Mouse (Mus musculus): ENCODE results near the gene Ttc23. TPM values are rescaled to one million over a fixed set of nuclear protein-coding genes. Genes with fewer than 3 reads are reported as not detected.

Gene Ttc23
- polyA plus RNA-seq, 1 experiment from 2014 or later = 18.6 TPM

- in situ Hi-C loops (cut with MboI; ENCODE audit: low pct_unique_long_range_greater_than_20kb) = loop anchor here (25.0 kb wide), 1 partner anchor 519 kb away; no protein-coding TSS in a partner anchor
- DNase-seq (ENCODE audit: low read depth, low spot score) = no peak
- CTCF ChIA-PET = interaction anchor here (1.0 to 2.5 kb wide), 6 partner anchors 9 to 84 kb away, joined by 3 to 16 read pairs (median 4); no protein-coding TSS in a partner anchor
- H3K27me3 ChIP-seq = no peaks in the 10 kb centered on the region
- POLR2A ChIA-PET = no interaction called here
- no peak for ATAC-seq
- TF ChIP-seq CTCF (IDR thresholded peaks at IDR 0.05) = no peak
Measured at GRCm38 (mm10) chr7:67756636-67757035, 109.4 kb downstream of the Ttc23 start.

GRCm38 (mm10) chr7:67758506-67758857 lies 111.3 kb downstream of the Ttc23 start:
- no peak for ATAC-seq
- H3K27me3 ChIP-seq = peaks cover 5% of the 10 kb centered on the region
- TF ChIP-seq CTCF (IDR thresholded peaks at IDR 0.05) = no peak
- in situ Hi-C loops (cut with MboI; ENCODE audit: low pct_unique_long_range_greater_than_20kb) = loop anchor here (25.0 kb wide), 1 partner anchor 521 kb away; no protein-coding TSS in a partner anchor
- POLR2A ChIA-PET = interaction anchor here (0.6 to 1.8 kb wide), 5 partner anchors 10 to 524 kb away, joined by 3 to 6 read pairs (median 3); partner anchors contain the start of gene Lrrc28
- DNase-seq (ENCODE audit: low read depth, low spot score) = no peak
- CTCF ChIA-PET = interaction anchor here (1.0 to 2.8 kb wide), 10 partner anchors 8 to 104 kb away, joined by 3 to 43 read pairs (median 8); no protein-coding TSS in a partner anchor

GRCm38 (mm10) chr7:67758858-67759628 lies 111.8 kb downstream of the Ttc23 start:
- CTCF ChIA-PET = interaction anchor here (0.7 to 2.8 kb wide), 23 partner anchors 8 to 127 kb away, joined by 3 to 43 read pairs (median 4); no protein-coding TSS in a partner anchor
- no peak for TF ChIP-seq CTCF (IDR thresholded peaks at IDR 0.05)
- peaks cover 5% of the 10 kb centered on the region for H3K27me3 ChIP-seq
- in situ Hi-C loops (cut with MboI; ENCODE audit: low pct_unique_long_range_greater_than_20kb) = loop anchor here (25.0 kb wide), 1 partner anchor 522 kb away; no protein-coding TSS in a partner anchor
- DNase-seq (ENCODE audit: low read depth, low spot score) (peak; percentile 42), ATAC-seq (peak; percentile 74)
- POLR2A ChIA-PET = interaction anchor here (0.8 to 1.8 kb wide), 5 partner anchors 11 to 114 kb away, joined by 3 to 6 read pairs (median 3); partner anchors contain the start of gene Lrrc28

- in situ Hi-C loops (cut with MboI; ENCODE audit: low pct_unique_long_range_greater_than_20kb) = loop anchor here (25.0 kb wide), 1 partner anchor 522 kb away; no protein-coding TSS in a partner anchor
- peak; percentile 100 for TF ChIP-seq CTCF (IDR thresholded peaks at IDR 0.05)
- CTCF ChIA-PET = interaction anchor here (0.7 to 2.8 kb wide), 25 partner anchors 9 to 128 kb away, joined by 3 to 43 read pairs (median 4); no protein-coding TSS in a partner anchor
Measured at GRCm38 (mm10) chr7:67759629-67759995, 112.4 kb downstream of the Ttc23 start, which contains the start of gene Synm. Synm (minus strand) TSS chr7:67759742.

GRCm38 (mm10) chr7:67763625-67764024 lies 116.4 kb downstream of the Ttc23 start:
- DNase-seq (ENCODE audit: low read depth, low spot score) = no peak
- peaks cover 5% of the 10 kb centered on the region for H3K27me3 ChIP-seq
- in situ Hi-C loops (cut with MboI; ENCODE audit: low pct_unique_long_range_greater_than_20kb) = loop anchor here (25.0 kb wide), 1 partner anchor 526 kb away; no protein-coding TSS in a partner anchor
- ChIA-PET POLR2A (no interaction called here), CTCF (interaction anchor here (1.3 to 2.5 kb wide), 3 partner anchors 90 to 101 kb away, joined by 3 to 8 read pairs (median 4); no protein-coding TSS in a partner anchor)
- no peak for TF ChIP-seq CTCF (IDR thresholded peaks at IDR 0.05)
- ATAC-seq = no peak

More at GRCm38 (mm10) chr7:67759629-67759995, 112.4 kb downstream of the Ttc23 start, which contains the start of gene Synm:
- peak; percentile 37 for DNase-seq (ENCODE audit: low read depth, low spot score)
- POLR2A ChIA-PET = interaction anchor here (1.2 to 1.8 kb wide), 3 partner anchors 11 to 87 kb away, joined by 3 to 6 read pairs (median 5); no protein-coding TSS in a partner anchor
- peaks cover 5% of the 10 kb centered on the region for H3K27me3 ChIP-seq
- ATAC-seq = peak; percentile 92

- in situ Hi-C loops (cut with MboI; ENCODE audit: low pct_unique_long_range_greater_than_20kb) = loop anchor here (5.0 to 25.0 kb wide), 2 partner anchors 91 to 531 kb away; no protein-coding TSS in a partner anchor
- no peaks in the 10 kb centered on the region for H3K27me3 ChIP-seq
- TF ChIP-seq CTCF (IDR thresholded peaks at IDR 0.05) = no peak
- no peak for DNase-seq (ENCODE audit: low read depth, low spot score)
- ChIA-PET CTCF (no interaction called here), POLR2A (no interaction called here)
- ATAC-seq = no peak
Measured at GRCm38 (mm10) chr7:67768125-67768524, 120.9 kb downstream of the Ttc23 start.

- DNase-seq (ENCODE audit: low read depth, low spot score) (no peak), ATAC-seq (no peak)
- POLR2A ChIA-PET = interaction anchor here (0.8 kb wide), 1 partner anchor 1398 kb away, joined by 3 read pairs; no protein-coding TSS in a partner anchor
- CTCF ChIA-PET = no interaction called here
- TF ChIP-seq CTCF (IDR thresholded peaks at IDR 0.05) = no peak
- in situ Hi-C loops (cut with MboI; ENCODE audit: low pct_unique_long_range_greater_than_20kb) = loop anchor here (5.0 to 25.0 kb wide), 2 partner anchors 92 to 532 kb away; no protein-coding TSS in a partner anchor
- peaks cover under 1% of the 10 kb centered on the region for H3K27me3 ChIP-seq
Measured at GRCm38 (mm10) chr7:67769487-67769886, 122.3 kb downstream of the Ttc23 start.

GRCm38 (mm10) chr7:67772231-67772630 lies 125.0 kb downstream of the Ttc23 start:
- no peak for TF ChIP-seq CTCF (IDR thresholded peaks at IDR 0.05)
- in situ Hi-C loops (cut with MboI; ENCODE audit: low pct_unique_long_range_greater_than_20kb) = loop anchor here (25.0 kb wide), 1 partner anchor 535 kb away; no protein-coding TSS in a partner anchor
- POLR2A ChIA-PET = no interaction called here

GRCm38 (mm10) chr7:67775623-67776022 lies 128.4 kb downstream of the Ttc23 start:
- ChIA-PET CTCF (interaction anchor here (2.0 kb wide), 1 partner anchor 10 kb away, joined by 8 read pairs; no protein-coding TSS in a partner anchor), POLR2A (no interaction called here)
- in situ Hi-C loops (cut with MboI; ENCODE audit: low pct_unique_long_range_greater_than_20kb) = no loop called here
- DNase-seq (ENCODE audit: low read depth, low spot score) (no peak), ATAC-seq (no peak)
- no peak for TF ChIP-seq CTCF (IDR thresholded peaks at IDR 0.05)
- peaks cover 5% of the 10 kb centered on the region for H3K27me3 ChIP-seq

More at GRCm38 (mm10) chr7:67772231-67772630, 125.0 kb downstream of the Ttc23 start:
- ATAC-seq (no peak), DNase-seq (ENCODE audit: low read depth, low spot score) (no peak)
- H3K27me3 ChIP-seq = peaks cover 5% of the 10 kb centered on the region
- CTCF ChIA-PET = no interaction called here

GRCm38 (mm10) chr7:67776636-67777305 lies 129.6 kb downstream of the Ttc23 start:
- in situ Hi-C loops (cut with MboI; ENCODE audit: low pct_unique_long_range_greater_than_20kb) = no loop called here
- POLR2A ChIA-PET = no interaction called here
- peaks cover 5% of the 10 kb centered on the region for H3K27me3 ChIP-seq
- ATAC-seq (no peak), DNase-seq (ENCODE audit: low read depth, low spot score) (no peak)
- no peak for TF ChIP-seq CTCF (IDR thresholded peaks at IDR 0.05)
- CTCF ChIA-PET = interaction anchor here (1.0 to 2.2 kb wide), 3 partner anchors 9 to 17 kb away, joined by 3 to 11 read pairs (median 8); no protein-coding TSS in a partner anchor

All from Patski (cell line).